Mouse (Mus musculus): ENCODE data around the gene Tspear. TPM values are rescaled to one million over a fixed set of nuclear protein-coding genes. Genes with fewer than 3 reads are reported as not detected.

Tspear gene
- polyA plus RNA-seq, 1 experiment from 2014 or later, result 0.65 TPM

DNA sequence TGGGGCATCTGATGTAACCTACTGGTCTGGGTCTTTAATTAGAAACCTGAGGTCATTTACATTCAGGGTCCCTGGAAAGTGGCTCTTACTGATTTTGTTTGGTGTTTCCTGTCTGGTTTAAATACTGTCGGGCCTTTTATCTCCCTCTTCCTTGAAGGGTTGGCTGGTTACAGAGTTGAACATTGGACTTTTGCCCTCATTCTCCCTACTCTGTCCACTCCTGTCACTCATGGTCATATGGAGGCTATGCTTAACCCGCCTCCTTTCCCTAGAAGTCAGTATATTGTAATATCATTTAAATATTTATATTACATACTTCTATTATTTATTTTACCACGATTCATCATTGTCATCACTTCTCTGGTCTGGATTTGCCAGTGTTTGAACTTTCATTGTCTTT, 117.7 kb downstream of the Tspear start:
- Histone ChIP-seq H3K9ac (no peak overlapping the region), H3K4me2 (no peak overlapping the region), H3K4me1 (0 out of 2 replicates have a peak, but pooled peaks cover under 1% of the 10 kb centered on the region), H3K27ac (no peak overlapping the region), H3K27me3 (no peaks in the 10 kb centered on the region), H3K9me3 (replicated peaks) (no peaks in the 10 kb centered on the region), H3K4me3 (no peak overlapping the region), H3K36me3 (ENCODE audit: poor library complexity, severe bottlenecking) (no peaks in the 10 kb centered on the region)
- 84% methylated on average over 3 of the region's 3 CpGs for WGBS
- no peak for ATAC-seq

DNA sequence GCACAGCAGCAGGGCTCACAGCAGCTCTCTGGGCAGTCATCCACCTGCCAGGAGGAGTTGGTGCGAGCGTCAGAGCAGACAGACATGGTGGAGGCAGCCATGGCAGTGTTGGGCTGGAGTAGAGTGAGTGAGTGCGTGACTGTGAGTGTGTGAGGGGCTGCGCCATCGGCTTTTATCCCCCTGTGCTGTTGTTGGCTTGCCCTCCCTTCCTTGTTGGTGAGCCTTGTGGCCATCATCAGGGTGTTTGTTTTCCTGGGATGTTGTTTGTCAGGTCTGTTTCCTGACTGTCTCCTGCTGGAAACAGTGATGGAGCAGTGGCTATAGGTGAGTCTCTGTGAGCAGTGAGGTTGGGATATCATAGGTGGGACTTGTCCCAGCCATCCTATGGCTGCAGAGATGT, 125.4 kb downstream of the Tspear start, which contains the start of gene Gm9507:
Gene Gm9507, minus strand, starts transcription at position 101 of the 400 bp plus-strand sequence.
- Histone ChIP-seq H3K36me3 (ENCODE audit: poor library complexity, severe bottlenecking) (no peaks in the 10 kb centered on the region), H3K27me3 (no peaks in the 10 kb centered on the region), H3K27ac (no peak within 1 kb of the TSS), H3K4me2 (no peak within 1 kb of the TSS), H3K9me3 (replicated peaks) (peaks cover 3% of the 10 kb centered on the region; the same call in 1 of the 2 replicates), H3K4me1 (no peaks in the 10 kb centered on the region), H3K4me3 (no peak within 1 kb of the TSS), H3K9ac (no peak within 1 kb of the TSS)
- 67% methylated on average over 5 of the region's 5 CpGs for WGBS
- ATAC-seq, result no peak

DNA sequence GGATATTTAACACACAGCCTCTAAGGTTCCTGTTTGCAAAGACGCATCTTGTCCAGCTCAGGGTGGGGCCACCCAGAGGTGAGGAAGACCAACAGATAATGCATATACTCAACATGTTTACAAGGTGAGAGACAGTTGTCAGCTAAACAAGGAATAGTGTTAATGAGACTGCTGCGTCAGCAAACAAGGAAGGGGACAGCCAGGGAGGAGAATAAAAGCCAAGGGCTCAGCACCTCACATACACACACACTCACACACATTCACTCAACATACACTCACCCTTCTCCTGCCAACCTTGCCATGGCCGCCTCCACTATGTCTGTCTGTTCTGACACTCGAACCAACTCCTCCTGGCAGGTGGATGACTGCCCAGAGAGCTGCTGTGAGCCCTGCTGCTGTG, 128.0 kb downstream of the Tspear start, which contains the start of gene Gm2696:
Gene Gm2696, plus strand, starts transcription at position 301 of the 400 bp plus-strand sequence.
- H3K9me3 ChIP-seq (replicated peaks), result peaks cover 3% of the 10 kb centered on the region; the same call in 1 of the 2 replicates
- H3K4me3 ChIP-seq, result no peak within 1 kb of the TSS
- ATAC-seq, result no peak
- H3K36me3 ChIP-seq (ENCODE audit: poor library complexity, severe bottlenecking), result no peaks in the 10 kb centered on the region
- no peak within 1 kb of the TSS for H3K4me2 ChIP-seq
- 49% methylated on average over 4 of the region's 4 CpGs for WGBS
- H3K27ac ChIP-seq, result no peak within 1 kb of the TSS
- no peak within 1 kb of the TSS for H3K9ac ChIP-seq
- no peaks in the 10 kb centered on the region for H3K27me3 ChIP-seq
- no peaks in the 10 kb centered on the region for H3K4me1 ChIP-seq

DNA sequence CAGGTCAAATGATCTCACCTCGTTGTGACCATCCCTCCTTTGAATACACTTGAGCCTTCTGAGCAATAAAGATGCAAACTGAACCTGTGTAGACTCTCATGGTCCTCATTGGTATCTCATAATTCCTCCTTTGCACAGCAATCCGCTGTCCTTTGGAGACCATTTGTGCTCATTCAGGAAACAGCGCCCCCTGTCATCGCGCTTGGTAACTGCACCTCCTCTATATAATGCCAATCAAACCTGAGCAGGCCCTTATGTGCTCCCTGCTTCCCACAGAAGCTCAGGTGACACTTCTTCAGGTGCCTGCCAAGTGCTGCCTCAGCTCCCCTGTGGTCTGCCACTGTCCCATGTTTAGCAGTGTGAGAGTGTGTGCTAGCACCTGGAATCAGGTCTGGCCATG, 129.1 kb downstream of the Tspear start:
- Histone ChIP-seq H3K27ac (no peak overlapping the region), H3K4me2 (no peak overlapping the region), H3K9ac (no peak overlapping the region), H3K9me3 (replicated peaks) (no peaks in the 10 kb centered on the region), H3K4me1 (no peaks in the 10 kb centered on the region), H3K4me3 (no peak overlapping the region), H3K27me3 (no peaks in the 10 kb centered on the region), H3K36me3 (ENCODE audit: poor library complexity, severe bottlenecking) (no peaks in the 10 kb centered on the region)
- WGBS, result 30% methylated on average over 5 of the region's 5 CpGs
- ATAC-seq, result no peak

DNA sequence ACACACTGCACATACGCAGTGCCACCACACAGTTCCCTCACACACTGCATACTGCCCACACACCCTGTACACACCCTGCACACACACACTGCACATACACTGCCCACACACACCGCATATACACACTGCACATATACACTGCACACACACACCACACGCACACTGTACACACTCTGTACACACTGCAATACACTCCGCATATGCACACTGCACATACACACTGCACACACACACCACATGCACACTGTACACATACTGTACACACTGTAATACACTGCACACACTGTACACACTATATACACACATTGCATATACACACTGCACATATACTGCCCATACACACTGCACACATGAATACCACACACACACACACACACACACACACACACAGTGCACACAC, 132.2 kb downstream of the Tspear start:
- no peaks in the 10 kb centered on the region for H3K9me3 ChIP-seq (replicated peaks)
- H3K36me3 ChIP-seq (ENCODE audit: poor library complexity, severe bottlenecking), result no peaks in the 10 kb centered on the region
- no peak for ATAC-seq
- H3K9ac ChIP-seq, result no peak overlapping the region
- H3K27ac ChIP-seq, result no peak overlapping the region
- H3K4me2 ChIP-seq, result no peak overlapping the region
- H3K4me1 ChIP-seq, result no peaks in the 10 kb centered on the region
- H3K27me3 ChIP-seq, result no peaks in the 10 kb centered on the region
- no peak overlapping the region for H3K4me3 ChIP-seq
- 96% methylated on average over 4 of the region's 4 CpGs for WGBS

DNA sequence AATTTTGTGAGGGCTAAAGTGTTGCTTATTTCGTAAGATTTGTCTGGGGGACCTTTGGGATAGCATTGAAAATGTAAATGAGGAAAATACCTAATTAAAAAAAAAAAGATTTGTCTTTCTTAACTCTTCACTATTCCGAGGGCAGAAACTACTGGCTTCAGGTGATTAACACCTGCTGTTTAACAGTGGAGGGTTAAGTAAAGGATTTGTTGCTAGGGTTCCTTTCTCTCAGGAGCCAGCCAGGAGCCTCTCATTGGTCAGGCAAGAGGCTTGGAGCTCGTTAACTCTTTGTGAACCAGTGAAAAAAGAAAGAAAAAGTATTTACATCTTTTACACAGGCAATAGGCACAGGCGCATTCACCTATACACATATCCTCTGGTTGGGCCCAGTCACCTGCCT, 132.8 kb downstream of the Tspear start:
- Histone ChIP-seq H3K9me3 (replicated peaks) (no peaks in the 10 kb centered on the region), H3K27me3 (no peaks in the 10 kb centered on the region), H3K4me1 (no peaks in the 10 kb centered on the region), H3K4me3 (no peak overlapping the region), H3K36me3 (ENCODE audit: poor library complexity, severe bottlenecking) (no peaks in the 10 kb centered on the region), H3K4me2 (no peak overlapping the region), H3K27ac (no peak overlapping the region), H3K9ac (no peak overlapping the region)
- 21% methylated on average over 4 of the region's 4 CpGs for WGBS
- ATAC-seq, result no peak

DNA sequence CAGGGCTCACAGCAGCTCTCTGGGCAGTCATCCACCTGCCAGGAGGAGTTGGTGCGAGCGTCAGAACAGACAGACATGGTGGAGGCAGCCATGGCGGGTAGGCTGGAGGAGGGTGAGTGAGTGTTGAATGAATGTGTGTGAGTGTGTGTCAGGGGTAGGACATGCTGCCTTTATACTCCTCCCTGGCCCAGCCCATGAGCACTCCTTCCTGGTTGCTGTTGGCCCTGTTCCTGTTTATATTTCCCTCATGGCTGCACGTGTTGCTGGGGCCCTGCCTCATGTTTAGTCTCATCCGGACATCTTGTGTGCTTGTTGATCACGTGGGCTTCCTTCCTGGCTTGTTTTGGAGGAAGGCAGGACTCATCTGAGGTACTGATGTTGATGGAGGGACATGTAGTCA, 140.6 kb downstream of the Tspear start, which contains the start of gene Krtap10-4:
Gene Krtap10-4, minus strand, starts transcription at position 145 of the 400 bp plus-strand sequence.
- Histone ChIP-seq H3K4me2 (no peak within 1 kb of the TSS), H3K9ac (no peak within 1 kb of the TSS), H3K4me3 (no peak within 1 kb of the TSS), H3K36me3 (ENCODE audit: poor library complexity, severe bottlenecking) (no peaks in the 10 kb centered on the region), H3K27me3 (no peaks in the 10 kb centered on the region), H3K9me3 (replicated peaks) (no peaks in the 10 kb centered on the region), H3K4me1 (no peaks in the 10 kb centered on the region), H3K27ac (no peak within 1 kb of the TSS)
- no peak for ATAC-seq
- WGBS, result 75% methylated on average over 6 of the region's 6 CpGs

DNA sequence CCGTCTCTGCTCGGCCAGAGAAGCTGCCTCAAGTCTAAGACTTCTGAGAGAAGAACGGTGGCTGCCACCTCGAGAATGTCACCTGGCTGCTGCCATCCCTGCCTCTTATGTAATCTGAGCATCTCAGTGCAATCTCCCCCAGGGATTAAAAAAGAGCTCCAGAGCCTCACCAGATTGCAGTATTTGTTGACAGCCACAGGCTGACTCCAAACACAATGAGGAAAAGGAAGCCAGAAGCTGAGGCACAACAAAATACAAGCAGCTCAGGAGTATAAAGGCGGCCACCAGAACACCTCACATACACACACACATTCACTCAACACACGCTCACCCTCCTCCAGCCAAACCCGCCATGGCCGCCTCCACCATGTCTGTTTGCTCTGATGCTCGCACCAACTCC, 149.3 kb downstream of the Tspear start, which contains the start of gene Krtap10-10:
Gene Krtap10-10, plus strand, starts transcription at position 301 of the 400 bp plus-strand sequence.
- Histone ChIP-seq H3K27me3 (no peaks in the 10 kb centered on the region), H3K9ac (no peak within 1 kb of the TSS), H3K4me1 (no peaks in the 10 kb centered on the region), H3K27ac (no peak within 1 kb of the TSS), H3K4me3 (no peak within 1 kb of the TSS), H3K4me2 (no peak within 1 kb of the TSS), H3K36me3 (ENCODE audit: poor library complexity, severe bottlenecking) (no peaks in the 10 kb centered on the region), H3K9me3 (replicated peaks) (no peaks in the 10 kb centered on the region)
- 73% methylated on average over 9 of the region's 9 CpGs for WGBS
- ATAC-seq, result no peak

DNA sequence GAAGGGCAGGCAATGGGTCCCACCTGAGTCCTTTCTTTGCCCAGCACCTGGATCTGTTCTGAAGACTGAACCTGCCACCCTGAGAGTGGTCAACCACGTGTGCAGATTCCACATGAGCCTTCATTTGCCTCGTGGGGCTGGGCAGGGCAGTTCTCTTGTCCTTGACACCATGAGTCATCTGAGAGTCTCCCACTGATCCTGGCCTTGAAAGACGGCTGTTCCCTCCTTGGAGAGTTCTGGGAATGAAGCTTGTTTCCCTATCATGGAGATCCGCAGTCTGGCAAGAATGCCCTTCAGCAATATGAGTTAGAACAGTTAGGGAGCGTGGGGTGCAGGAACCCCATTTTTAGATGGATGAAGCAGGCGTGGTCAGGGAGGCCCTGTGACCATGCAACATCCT, 152.6 kb downstream of the Tspear start:
- Histone ChIP-seq H3K27me3 (no peaks in the 10 kb centered on the region), H3K27ac (no peak overlapping the region), H3K4me1 (no peaks in the 10 kb centered on the region), H3K4me3 (no peak overlapping the region), H3K9ac (no peak overlapping the region), H3K36me3 (ENCODE audit: poor library complexity, severe bottlenecking) (no peaks in the 10 kb centered on the region), H3K4me2 (no peak overlapping the region), H3K9me3 (replicated peaks) (peaks cover 11% of the 10 kb centered on the region)
- WGBS, result 79% methylated on average over 6 of the region's 6 CpGs
- no peak for ATAC-seq

DNA sequence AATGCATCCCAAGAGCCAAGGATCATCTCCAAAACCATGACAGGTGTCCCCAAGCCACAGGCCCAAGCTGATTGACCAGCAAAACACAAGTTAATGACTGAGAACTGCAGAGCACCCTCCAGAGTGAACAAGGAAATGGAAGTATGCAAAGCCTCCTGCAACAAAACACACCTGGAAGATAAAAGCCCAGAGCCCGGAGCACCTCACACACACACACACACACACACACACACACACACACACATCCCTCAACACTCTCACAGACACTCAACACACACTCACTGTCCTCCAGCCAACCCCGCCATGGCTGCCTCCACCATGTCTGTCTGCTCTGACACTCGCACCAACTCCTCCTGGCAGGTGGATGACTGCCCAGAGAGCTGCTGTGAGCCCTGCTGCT, 160.1 kb downstream of the Tspear start, which contains the start of gene Gm36176:
Gene Gm36176, plus strand, starts transcription at position 301 of the 400 bp plus-strand sequence.
- Histone ChIP-seq H3K36me3 (ENCODE audit: poor library complexity, severe bottlenecking) (no peaks in the 10 kb centered on the region), H3K27me3 (no peaks in the 10 kb centered on the region), H3K4me2 (no peak within 1 kb of the TSS), H3K4me1 (no peaks in the 10 kb centered on the region), H3K9ac (peak within 1 kb of the TSS; percentile 26; the same call in 1 of the 2 replicates), H3K4me3 (no peak within 1 kb of the TSS), H3K9me3 (replicated peaks) (peaks cover 16% of the 10 kb centered on the region), H3K27ac (no peak within 1 kb of the TSS)
- 100% methylated on average over 1 of the region's 3 CpGs for WGBS
- no peak for ATAC-seq

DNA sequence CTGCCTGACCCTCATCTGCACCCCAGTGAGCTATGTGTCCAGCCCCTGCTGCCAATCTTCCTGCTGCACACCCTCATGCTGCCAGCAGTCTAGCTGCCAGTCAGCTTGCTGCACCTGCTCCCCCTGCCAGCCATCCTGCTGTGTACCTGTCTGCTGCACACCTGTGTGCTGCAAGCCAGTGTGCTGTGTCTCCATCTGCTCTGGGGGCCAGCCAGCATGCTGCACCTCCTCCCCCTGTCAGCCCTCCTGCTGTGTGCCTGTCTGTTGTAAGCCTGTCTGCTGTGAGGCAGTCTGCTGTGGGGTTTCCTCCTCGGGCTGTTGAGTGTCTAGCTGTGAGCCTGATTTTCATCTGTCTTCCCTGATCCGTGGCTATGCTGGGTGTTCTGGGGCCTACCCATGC, 160.6 kb downstream of the Tspear start:
- Histone ChIP-seq H3K36me3 (ENCODE audit: poor library complexity, severe bottlenecking) (no peaks in the 10 kb centered on the region), H3K9me3 (replicated peaks) (peaks cover 16% of the 10 kb centered on the region), H3K27ac (no peak overlapping the region), H3K9ac (peak overlapping the region; percentile 26; the same call in 1 of the 2 replicates), H3K4me1 (no peaks in the 10 kb centered on the region), H3K27me3 (no peaks in the 10 kb centered on the region), H3K4me3 (no peak overlapping the region), H3K4me2 (no peak overlapping the region)
- ATAC-seq, result no peak
- WGBS, result 11% methylated on average over 2 of the region's 2 CpGs

DNA sequence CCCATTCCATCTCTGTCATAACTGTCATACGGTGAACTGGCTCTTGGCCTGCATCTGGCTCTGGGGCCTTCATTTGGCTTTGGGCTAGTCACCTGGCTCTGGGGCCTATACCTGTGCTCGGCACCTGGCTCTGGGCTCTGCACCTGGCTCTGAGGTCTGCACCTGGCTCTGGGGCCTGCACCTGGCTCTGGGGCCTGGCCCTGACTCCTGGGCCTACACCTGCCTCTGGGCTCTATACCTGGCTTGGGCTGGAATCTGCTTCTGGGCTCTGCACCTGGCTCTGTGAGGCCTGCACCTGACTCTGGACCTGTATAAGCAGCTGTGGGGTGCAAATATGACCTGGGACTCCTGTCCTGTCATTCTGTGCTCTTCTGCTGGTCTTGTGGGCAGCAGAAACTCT, 161.2 kb downstream of the Tspear start:
- Histone ChIP-seq H3K36me3 (ENCODE audit: poor library complexity, severe bottlenecking) (no peaks in the 10 kb centered on the region), H3K9me3 (replicated peaks) (peaks cover 16% of the 10 kb centered on the region), H3K4me3 (no peak overlapping the region), H3K4me1 (no peaks in the 10 kb centered on the region), H3K4me2 (no peak overlapping the region), H3K27me3 (no peaks in the 10 kb centered on the region), H3K9ac (no peak overlapping the region), H3K27ac (no peak overlapping the region)
- ATAC-seq, result no peak
- 86% methylated on average over 2 of the region's 2 CpGs for WGBS

DNA sequence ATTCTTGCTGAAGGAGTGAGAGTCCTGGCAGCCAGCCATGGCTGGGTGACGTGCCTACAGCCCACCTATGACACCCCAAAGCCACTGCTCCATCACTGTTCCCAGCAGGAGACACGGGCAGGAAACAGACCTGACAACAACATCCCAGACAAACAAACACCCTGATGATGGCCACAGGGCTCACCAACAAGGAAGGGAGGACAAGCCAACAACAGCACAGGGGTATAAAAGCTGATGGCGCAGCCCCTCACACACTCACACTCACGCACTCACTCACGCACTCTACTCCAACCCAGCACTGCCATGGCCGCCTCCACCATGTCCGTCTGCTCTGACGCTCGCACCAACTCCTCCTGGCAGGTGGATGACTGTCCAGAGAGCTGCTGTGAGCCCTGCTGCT, 166.2 kb downstream of the Tspear start, which contains the start of gene Gm10318:
Gene Gm10318, plus strand, starts transcription at position 301 of the 400 bp plus-strand sequence.
- H3K9me3 ChIP-seq (replicated peaks), result 0 out of 2 replicates have a peak, but pooled peaks cover 3% of the 10 kb centered on the region
- H3K4me1 ChIP-seq, result 0 out of 2 replicates have a peak, but pooled peaks cover 3% of the 10 kb centered on the region
- ATAC-seq, result no peak
- no peak within 1 kb of the TSS for H3K4me3 ChIP-seq
- H3K4me2 ChIP-seq, result no peak within 1 kb of the TSS
- H3K9ac ChIP-seq, result no peak within 1 kb of the TSS
- H3K36me3 ChIP-seq (ENCODE audit: poor library complexity, severe bottlenecking), result no peaks in the 10 kb centered on the region
- H3K27me3 ChIP-seq, result no peaks in the 10 kb centered on the region
- 69% methylated on average over 9 of the region's 9 CpGs for WGBS
- H3K27ac ChIP-seq, result no peak within 1 kb of the TSS
